Comparison of ENCODE assay signal across 10 mouse cellular contexts in genomic region chr9:58928103-58928502, GRCm38 (mm10).
DNase-seq lines count a peak whose midpoint lies in the region; TF ChIP-seq lines count a peak whose summit lies in the region.
"Had no signal": no experiment of that assay in that cellular context is flagged by ENCODE, and none has a peak within 500 bp of the region (broad histone marks: within the 10 kb centered on the region; RNA-seq: fewer than 3 reads in every experiment).

No protein-coding gene starts in this region.

- H3K27ac ChIP-seq in gastrocnemius, adult 2 months = no peak overlapping the region
- H3K27ac ChIP-seq: heart, embryonic 13.5 days; midbrain, embryonic 12.5 days had no signal

- TF ChIP-seq CTCF in gastrocnemius, adult 2 months (IDR thresholded peaks at IDR 0.05) = peak; percentile 86

- DNase-seq in gastrocnemius, adult 2 months = no peak
- DNase-seq in gastrocnemius, postnatal 36 days = no peak
- peak; percentile 33 for DNase-seq in ovary, postnatal 14 days (ENCODE audit: low spot score)
- no peak for DNase-seq in ovary, postnatal 10 days (ENCODE audit: low spot score)
- DNase-seq in cerebellum, postnatal 10 days = peak; percentile 69 to 81
- DNase-seq in layer of hippocampus, adult 9-11 months = peak; percentile 27
- DNase-seq in retina, postnatal 1 day = peak; percentile 70
- DNase-seq in urinary bladder, adult 18-20 months (ENCODE audit: low spot score in 2 of 2) = no peak

- intact Hi-C loops in gastrocnemius, adult 2 months (cut with DNase I) = no loop called here
- intact Hi-C loops in gastrocnemius, postnatal 36 days (cut with DNase I) = no loop called here

- H3K4me3 ChIP-seq in gastrocnemius, adult 2 months = no peak overlapping the region
- H3K4me3 ChIP-seq: heart, embryonic 13.5 days; midbrain, embryonic 12.5 days had no signal

Comparison
In these comparisons a context has a peak if more than half of its experiments do, and no peak if none do; other contexts are left out.
1. DNase-seq: peak in ovary, postnatal 14 days (single experiment), cerebellum, postnatal 10 days (2 of 2), layer of hippocampus, adult 9-11 months (single experiment) and retina, postnatal 1 day (single experiment); none in gastrocnemius, adult 2 months (single experiment), gastrocnemius, postnatal 36 days (0 of 2), ovary, postnatal 10 days (single experiment) and urinary bladder, adult 18-20 months (0 of 2).